Mouse (Mus musculus) gastrocnemius, postnatal 14 days (tissue): ENCODE data around the gene Supt20. TPM values are rescaled to one million over a fixed set of nuclear protein-coding genes. Genes with fewer than 3 reads are reported as not detected.

Source experiments
- total RNA-seq, 2 experiments: library from RNA; stranded (reverse); gene quantifications; 2 replicates each; pipeline ENCODE4 v1.2.3; 2021

Supt20 gene
- total RNA-seq, 2 experiments from 2014 or later, result 13.3 to 15.0 TPM

Other genes with a start within 250 kb of the Supt20 start
- gene Gm21958, start 21.5 kb downstream of the Supt20 start, total RNA-seq, result not detected
- gene Exosc8, start 42.6 kb downstream of the Supt20 start, total RNA-seq, result 10 to 100 TPM; 10.1 to 11.7 TPM
- 10 to 100 TPM in 1 of 2 experiments, 1 to 10 TPM in 1; 8.1 to 11.7 TPM for gene Alg5, start 42.7 kb downstream of the Supt20 start, total RNA-seq
- gene Smad9, start 62.8 kb downstream of the Supt20 start, total RNA-seq, result under 1 TPM; 0.11 to 0.39 TPM
- 10 to 100 TPM; 23.0 to 23.7 TPM for gene Rfxap, start 115.0 kb downstream of the Supt20 start, total RNA-seq
- gene Sertm1, start 223.1 kb downstream of the Supt20 start, total RNA-seq, result not detected